Comparison of ENCODE assay signal across 27 mouse cellular contexts in genomic region chr2:52581132-52581781, GRCm38 (mm10).
DNase-seq lines count a peak whose midpoint lies in the region; ATAC-seq lines count a peak whose summit lies in the region.
"Had no signal": no experiment of that assay in that cellular context is flagged by ENCODE, and none has a peak within 500 bp of the region (broad histone marks: within the 10 kb centered on the region; RNA-seq: fewer than 3 reads in every experiment).

No protein-coding gene starts in this region.

- H3K9me3 ChIP-seq in kidney, embryonic 15.5 days (replicated peaks) = no peaks in the 10 kb centered on the region
- H3K9me3 ChIP-seq: forebrain, embryonic 10.5 days; heart, embryonic 13.5 days; liver, embryonic 15.5 days; lung, embryonic 15.5 days; neural tube, embryonic 13.5 days had no signal

- H3K27me3 ChIP-seq in kidney, embryonic 15.5 days = no peaks in the 10 kb centered on the region
- H3K27me3 ChIP-seq: heart, embryonic 13.5 days; liver, embryonic 15.5 days; lung, embryonic 15.5 days; neural tube, embryonic 13.5 days had no signal

- 72% methylated on average over 10 of the region's 11 CpGs for WGBS in kidney, embryonic 15.5 days

- peak overlapping the region; percentile 56 for H3K27ac ChIP-seq in kidney, embryonic 15.5 days
- peak overlapping the region; percentile 44; the same call in 1 of the 2 replicates for H3K27ac ChIP-seq in brown adipose tissue, adult 24 weeks (replicated peaks; ENCODE audit: low read depth, low read length)
- H3K27ac ChIP-seq: forebrain, embryonic 10.5 days; heart, embryonic 13.5 days; hindbrain, postnatal 0 days; liver, embryonic 15.5 days; lung, embryonic 15.5 days; macrophage; neural tube, embryonic 13.5 days had no signal

- DNase-seq in heart, adult 11 months = peak; percentile 92
- DNase-seq in heart, adult 18-20 months = no peak
- DNase-seq in kidney, adult 11 months = no peak
- peak; percentile 71 for DNase-seq in skeletal muscle tissue, adult 2 months (ENCODE audit: low read depth, low spot score)
- no peak for DNase-seq in embryo, embryonic 10.5 days (ENCODE audit: low spot score)
- DNase-seq: adrenal gland, adult 8-10 months; B cell, adult 2 months; cerebellum, adult 2 months; cerebellum, postnatal 25 days; embryo, embryonic 11 days; liver; retina, postnatal 1 day; right cerebral cortex, postnatal 25 days; thymus, postnatal 14 days had no signal

- no peak overlapping the region for H3K4me3 ChIP-seq in kidney, embryonic 15.5 days (replicated peaks)
- H3K4me3 ChIP-seq in brown adipose tissue, adult 24 weeks (ENCODE audit: insufficient read depth, low read depth, low read length) = no peak overlapping the region
- H3K4me3 ChIP-seq: forebrain, embryonic 10.5 days; heart, embryonic 13.5 days; liver, embryonic 15.5 days; lung, embryonic 15.5 days; myocyte; neural tube, embryonic 13.5 days had no signal

- no peak overlapping the region for H3K9ac ChIP-seq in kidney, embryonic 15.5 days
- H3K9ac ChIP-seq: heart, embryonic 13.5 days; liver, embryonic 15.5 days; lung, embryonic 15.5 days; neural tube, embryonic 13.5 days had no signal

- H3K36me3 ChIP-seq in kidney, embryonic 15.5 days = no peaks in the 10 kb centered on the region
- H3K36me3 ChIP-seq: forebrain, embryonic 10.5 days; heart, embryonic 13.5 days; liver, embryonic 15.5 days; lung, embryonic 15.5 days; neural tube, embryonic 13.5 days had no signal

- ATAC-seq in kidney, embryonic 15.5 days (replicated peaks; ENCODE audit: low FRiP score) = peak; percentile 64
- ATAC-seq: activated CD4-positive, CD25-positive, alpha-beta regulatory T cell, adult 4 months; forebrain, embryonic 16.5 days; hindbrain, postnatal 0 days; midbrain, embryonic 16.5 days had no signal

- H3K4me2 ChIP-seq in kidney, embryonic 15.5 days = no peak overlapping the region
- H3K4me2 ChIP-seq: heart, embryonic 13.5 days; liver, embryonic 15.5 days; lung, embryonic 15.5 days; neural tube, embryonic 13.5 days had no signal

- peaks cover 8% of the 10 kb centered on the region; the same call in 1 of the 2 replicates for H3K4me1 ChIP-seq in kidney, embryonic 15.5 days
- no peaks in the 10 kb centered on the region for H3K4me1 ChIP-seq in brown adipose tissue, adult 24 weeks (ENCODE audit: control insufficient read depth, insufficient read depth, insufficient read length, low read length)
- H3K4me1 ChIP-seq: neural tube, embryonic 13.5 days had no signal

Comparison
In these comparisons a context has a peak if more than half of its experiments do, and no peak if none do; other contexts are left out.
1. DNase-seq: peak in heart, adult 11 months (single experiment) and skeletal muscle tissue, adult 2 months (single experiment); none in heart, adult 18-20 months (0 of 2), kidney, adult 11 months (single experiment) and embryo, embryonic 10.5 days (single experiment).